Mouse (Mus musculus) left cerebral cortex, postnatal 4 days (tissue): Measurements from ENCODE around the gene Shld2. TPM values are rescaled to one million over a fixed set of nuclear protein-coding genes. Genes with fewer than 3 reads are reported as not detected.

Experiments
- total RNA-seq, 2 experiments: library from RNA; stranded (reverse); gene quantifications; 2 replicates each; pipeline ENCODE4 v1.2.3; 2021

The Shld2 gene
- total RNA-seq, 2 experiments from 2014 or later: 9.4 to 11.0 TPM

Other genes with a start within 250 kb of the Shld2 start
- gene Anxa8, start 224.5 kb downstream of the Shld2 start, total RNA-seq: under 1 TPM; 0.42 to 0.52 TPM
- gene A630023A22Rik, start 207.7 kb downstream of the Shld2 start, total RNA-seq: not detected
- gene Npy4r, start 158.0 kb downstream of the Shld2 start, total RNA-seq: under 1 TPM in 1 of 2 experiments, not detected in 1; 0.16 TPM
- gene Gprin2, start 108.8 kb downstream of the Shld2 start, total RNA-seq: 10 to 100 TPM; 26.2 to 30.0 TPM
- 1 to 10 TPM; 1.2 to 1.5 TPM for gene Syt15, start 90.9 kb downstream of the Shld2 start, total RNA-seq
- gene Glud1, start 234 bp upstream of the Shld2 start, total RNA-seq: 100 to 1,000 TPM; 299 TPM
- 1 to 10 TPM in 1 of 2 experiments, not detected in 1; 1.0 TPM for gene Fam25c, start 44.9 kb upstream of the Shld2 start, total RNA-seq
- 1 to 10 TPM in 1 of 2 experiments, not detected in 1; 1.6 TPM for gene Sncg, start 64.3 kb upstream of the Shld2 start, total RNA-seq
- gene Mmrn2, start 65.0 kb upstream of the Shld2 start, total RNA-seq: 1 to 10 TPM; 3.6 to 4.0 TPM
- 10 to 100 TPM; 37.9 to 47.0 TPM for gene Bmpr1a, start 192.8 kb upstream of the Shld2 start, total RNA-seq
- not detected for gene 9230112D13Rik, start 212.3 kb upstream of the Shld2 start, total RNA-seq